Mouse (Mus musculus) cerebellum, adult 2 months (tissue): ENCODE measurements at regions not wholly inside any gene's neighbourhood (a gene's known extent, or its start where the extent isn't known, plus 50 kb on each side); places are given as distances from the start of the nearest gene placed in this dataset.
A peak's percentile ranks its signal among the peaks of the same experiment; 100 is the strongest.

ENCODE experiments used
- DNase-seq, 2 experiments: peaks; one replicate each; pipeline ENCODE4 v3.0.0; 2021
- H3K27ac ChIP-seq: fragments of 200-500 bp; 2 replicates; pipeline ENCODE4 v1.5.1; 2012; ENCODE audit warnings: low read length, control low read depth, inconsistent platforms; ENCODE audit not compliant: insufficient read depth
- H3K27me3 ChIP-seq: fragments of 200-500 bp; 2 replicates; pipeline ENCODE4 v1.6.1; 2012; ENCODE audit warnings: inconsistent platforms, mild to moderate bottlenecking, low read length, moderate library complexity; ENCODE audit not compliant: control insufficient read depth, insufficient read depth
- H3K4me1 ChIP-seq: fragments of 200-500 bp; 2 replicates; pipeline ENCODE4 v1.6.1; 2011; ENCODE audit warnings: low read length; ENCODE audit not compliant: control insufficient read depth, insufficient read depth
- H3K4me3 ChIP-seq: fragments of 200-500 bp; replicated peaks from 2 replicates; pipeline ENCODE3; 2011; ENCODE audit warnings: mild to moderate bottlenecking, low read depth, low read length, control low read depth; ENCODE audit not compliant: insufficient read depth
- CTCF ChIP-seq: fragments of 200-500 bp; IDR thresholded peaks from 2 replicates; pipeline ENCODE4 v1.5.1; 2011; ENCODE audit warnings: low read depth, mild to moderate bottlenecking, control low read depth, low read length, moderate library complexity, borderline replicate concordance; ENCODE audit not compliant: insufficient read depth
- POLR2A ChIP-seq: fragments of 200-500 bp; IDR thresholded peaks from 2 replicates; pipeline ENCODE4 v1.6.1; 2011; ENCODE audit warnings: low read length, control low read depth, borderline replicate concordance; ENCODE audit not compliant: insufficient read depth
- WGBS: fragments of 180-500 bp; shearing (Covaris S2); methylation state at CpG from one replicate; pipeline ENCODE4 v1.1.7; 2018; 5-methylcytosine and 5-hydroxymethylcytosine counted together

DNA sequence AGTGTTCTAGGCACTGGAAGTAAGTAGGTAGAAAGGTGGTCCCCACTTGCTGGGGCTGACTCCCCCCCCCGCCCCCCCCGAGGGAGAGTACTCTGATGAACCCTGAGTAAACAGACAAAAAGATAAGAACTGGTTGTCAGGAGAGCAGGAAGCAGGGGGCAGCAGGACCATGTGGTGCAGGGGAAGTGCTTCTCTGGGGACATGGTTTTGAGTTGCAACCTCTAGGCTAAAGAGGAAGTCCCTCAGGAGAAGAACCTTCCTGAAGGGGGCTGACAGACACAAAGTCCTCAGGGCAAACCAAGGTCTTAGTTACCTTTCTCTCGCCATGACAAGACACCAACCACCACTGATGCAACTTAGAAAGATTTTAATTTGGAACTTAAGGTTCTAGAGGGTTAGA is 141.9 kb upstream of the Pitx1 start:
- 90% methylated on average over 3 of the region's 3 CpGs for WGBS
- Histone ChIP-seq H3K4me3 (no peak overlapping the region), H3K4me1 (no peaks in the 10 kb centered on the region), H3K27ac (no peak overlapping the region), H3K27me3 (no peaks in the 10 kb centered on the region)
- TF ChIP-seq POLR2A = no peak
- TF ChIP-seq CTCF = no peak
- DNase-seq = no peak

DNA sequence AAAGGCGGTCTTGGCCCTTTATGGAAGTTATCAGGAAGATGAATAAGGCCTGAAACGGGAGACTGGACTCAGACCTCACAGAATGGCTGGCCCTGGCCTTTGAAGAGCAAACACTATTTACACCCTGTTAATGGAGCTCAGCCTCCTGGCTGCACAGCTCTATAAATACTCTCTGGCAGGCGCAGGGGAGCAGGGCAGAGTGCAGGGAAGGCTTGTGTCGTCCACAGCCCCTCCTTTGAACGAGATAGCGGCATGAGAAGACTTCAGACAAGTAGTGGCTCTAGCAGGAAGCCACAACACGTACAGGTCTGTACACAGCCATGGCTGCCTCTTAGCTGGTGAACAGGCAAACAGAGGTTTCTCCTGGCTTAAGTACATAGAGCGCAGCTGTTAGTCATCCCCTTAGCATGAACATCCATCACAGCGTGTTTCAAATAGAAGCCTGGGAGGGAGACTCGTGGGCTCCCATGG is 141.0 kb upstream of the Pitx1 start:
- DNase-seq = no peak
- Histone ChIP-seq H3K27me3 (no peaks in the 10 kb centered on the region), H3K4me3 (no peak overlapping the region), H3K27ac (no peak overlapping the region), H3K4me1 (no peaks in the 10 kb centered on the region)
- 32% methylated on average over 10 of the region's 10 CpGs for WGBS
- TF ChIP-seq CTCF (no peak), POLR2A (no peak)

DNA sequence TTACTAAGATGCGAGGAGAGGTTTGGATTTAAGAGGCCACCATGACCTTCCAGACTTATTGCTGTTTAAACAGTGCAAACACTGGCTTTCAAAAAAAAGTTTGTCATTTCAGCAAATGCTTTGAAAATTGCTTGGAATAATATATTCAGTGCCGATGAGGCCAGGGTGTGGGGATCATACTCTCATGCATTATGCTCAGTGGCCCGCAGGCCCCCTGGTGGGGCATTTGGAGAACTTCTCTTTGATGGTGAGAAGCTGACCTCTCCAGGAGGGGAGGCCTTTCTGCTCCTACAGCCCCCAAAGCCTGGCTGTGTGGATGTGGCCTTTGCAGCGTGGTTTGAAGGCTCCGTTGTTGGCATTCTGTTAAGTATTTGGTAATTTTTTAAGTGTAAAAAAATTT is 138.1 kb upstream of the Pitx1 start:
- H3K4me3 ChIP-seq = no peak overlapping the region
- no peak overlapping the region for H3K27ac ChIP-seq
- no peak for DNase-seq
- WGBS = 58% methylated on average over 5 of the region's 5 CpGs
- no peaks in the 10 kb centered on the region for H3K27me3 ChIP-seq
- H3K4me1 ChIP-seq = no peaks in the 10 kb centered on the region
- TF ChIP-seq POLR2A (no peak), CTCF (no peak)

DNA sequence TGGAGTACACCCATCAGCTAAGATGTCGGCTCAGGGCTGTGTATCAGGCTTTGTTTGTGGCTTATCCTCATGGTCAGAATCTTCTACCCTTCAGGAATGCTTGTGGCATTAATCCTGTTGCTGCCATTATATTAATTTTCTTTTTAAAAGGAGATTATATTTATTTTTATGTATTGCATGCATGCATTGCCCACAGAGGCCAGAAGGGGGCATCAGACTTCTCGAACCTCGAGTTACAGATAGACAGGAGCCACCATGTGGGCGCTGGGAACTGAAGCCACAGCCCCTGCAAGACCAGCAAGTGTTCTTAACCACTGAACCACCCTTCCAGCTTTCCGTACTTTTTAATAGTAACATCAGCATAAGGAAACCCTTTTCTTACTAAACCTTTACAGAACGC is 134.7 kb upstream of the Pitx1 start:
- no peaks in the 10 kb centered on the region for H3K27me3 ChIP-seq
- no peak for DNase-seq
- 82% methylated on average over 6 of the region's 6 CpGs for WGBS
- TF ChIP-seq POLR2A (no peak), CTCF (no peak)
- H3K27ac ChIP-seq = no peak overlapping the region
- H3K4me1 ChIP-seq = no peaks in the 10 kb centered on the region
- H3K4me3 ChIP-seq = no peak overlapping the region

DNA sequence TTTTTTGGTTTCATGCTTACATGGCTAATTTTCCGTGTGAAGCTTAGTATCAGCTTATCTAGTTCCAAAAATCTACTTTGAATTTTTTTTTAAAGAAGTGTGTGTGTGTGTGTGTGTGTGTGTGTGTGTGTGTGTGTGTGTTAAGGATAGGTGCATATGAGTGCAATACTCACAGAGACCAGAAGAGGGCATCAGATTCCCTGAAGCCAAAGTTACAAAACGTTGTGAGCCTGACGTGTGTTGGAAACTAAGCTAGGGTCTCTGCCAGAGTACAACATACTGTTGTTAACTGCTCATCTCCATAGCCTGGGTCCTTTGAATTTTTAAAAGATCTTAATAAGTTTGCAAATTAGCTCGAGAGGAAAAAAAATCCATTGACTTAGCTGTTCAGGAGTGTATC is 133.5 kb upstream of the Pitx1 start:
- no peak for TF ChIP-seq CTCF
- no peak for TF ChIP-seq POLR2A
- H3K4me1 ChIP-seq = no peaks in the 10 kb centered on the region
- no peak overlapping the region for H3K27ac ChIP-seq
- H3K4me3 ChIP-seq = no peak overlapping the region
- 84% methylated on average over 4 of the region's 4 CpGs for WGBS
- H3K27me3 ChIP-seq = no peaks in the 10 kb centered on the region
- DNase-seq = no peak

DNA sequence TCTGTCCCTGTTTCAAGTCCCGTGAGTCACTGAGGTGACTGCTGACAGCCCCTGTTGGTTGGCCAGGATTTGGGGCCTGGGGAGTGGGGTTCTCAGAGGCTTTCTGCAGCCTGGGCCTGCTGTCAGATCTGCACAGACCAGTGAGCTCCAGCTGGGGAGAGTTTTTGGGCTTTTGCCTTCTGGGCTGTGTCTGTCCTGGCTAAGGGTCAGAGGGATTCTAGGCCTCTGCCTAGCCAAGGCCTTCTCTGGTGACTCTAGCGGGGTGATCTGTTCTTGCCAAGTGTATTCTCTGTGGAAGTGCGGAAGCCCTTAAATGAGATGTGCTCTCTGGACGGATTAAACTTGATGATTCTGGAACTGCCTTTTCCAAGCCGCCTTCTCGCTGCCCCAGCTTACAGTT is 131.2 kb upstream of the Pitx1 start:
- Histone ChIP-seq H3K4me1 (no peaks in the 10 kb centered on the region), H3K27ac (no peak overlapping the region), H3K27me3 (no peaks in the 10 kb centered on the region; the same call in 1 of the 2 replicates), H3K4me3 (no peak overlapping the region)
- no peak for DNase-seq
- TF ChIP-seq CTCF (no peak), POLR2A (no peak)
- WGBS = 62% methylated on average over 6 of the region's 6 CpGs

DNA sequence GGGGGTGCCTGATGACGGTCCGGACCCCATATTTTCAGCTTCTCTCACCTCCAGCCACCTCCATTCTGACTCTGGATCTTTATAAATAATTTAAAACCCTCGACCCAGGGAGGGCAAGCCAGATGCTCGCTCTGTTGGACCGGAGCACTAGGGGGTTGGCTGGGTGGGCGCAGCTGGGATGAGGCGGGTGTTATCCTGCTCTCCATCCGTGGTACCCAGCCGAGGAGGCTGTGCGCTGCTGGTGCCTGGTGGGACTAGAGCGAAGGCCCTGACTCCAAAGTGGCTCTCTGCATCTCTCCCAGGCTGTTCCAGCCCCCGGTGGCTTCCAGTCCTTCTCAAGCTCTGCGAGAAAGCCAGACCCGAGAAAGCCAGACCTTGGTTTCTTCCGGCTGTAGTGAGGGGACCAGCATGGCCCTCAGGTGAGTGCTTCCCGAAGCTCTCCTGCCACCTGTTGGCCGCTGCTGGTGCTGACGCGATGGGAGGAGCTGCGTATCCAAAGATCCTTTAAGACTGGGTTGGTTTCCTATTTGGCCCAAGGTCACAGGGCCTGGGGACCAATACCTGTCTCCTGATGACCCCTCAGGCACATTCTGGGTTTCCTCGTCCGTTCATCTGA is 127.1 kb upstream of the Pitx1 start:
- no peaks in the 10 kb centered on the region; the same call in 1 of the 2 replicates for H3K27me3 ChIP-seq
- no peak overlapping the region for H3K4me3 ChIP-seq
- TF ChIP-seq POLR2A (no peak), CTCF (peak; percentile 40; the same call in 1 of the 2 replicates)
- WGBS = 7% methylated on average over 22 of the region's 22 CpGs
- DNase-seq = peak; percentile 17 to 38
- H3K4me1 ChIP-seq = no peaks in the 10 kb centered on the region
- no peak overlapping the region for H3K27ac ChIP-seq

DNA sequence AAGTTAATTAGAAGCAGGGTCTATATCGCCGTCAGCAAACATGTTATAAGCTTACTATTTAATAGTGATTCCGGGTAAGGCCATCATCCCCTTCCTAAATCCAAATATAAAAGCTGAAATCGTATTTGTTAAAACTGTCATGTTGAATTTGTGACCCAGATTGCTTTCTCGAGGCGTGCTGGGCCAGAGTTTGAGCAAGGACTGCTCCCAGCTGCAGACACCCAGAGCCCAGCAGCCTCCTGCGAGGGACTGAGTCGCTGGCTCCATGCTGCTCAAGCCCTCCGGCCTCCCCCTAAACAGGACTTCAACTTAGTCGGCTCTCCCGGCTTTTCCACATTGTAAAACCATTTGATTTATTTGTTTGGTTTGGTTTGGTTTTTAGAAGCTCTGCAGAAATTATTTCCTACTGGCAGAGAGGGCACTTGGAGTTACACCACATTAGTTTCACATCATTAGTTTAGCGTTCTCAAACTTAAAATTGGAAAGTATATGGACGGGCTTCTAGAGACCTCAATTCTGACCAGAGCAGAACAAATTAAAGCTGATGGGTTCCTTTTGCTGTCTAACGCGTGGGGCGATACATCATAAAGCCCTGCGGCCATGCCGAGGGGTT is 126.4 kb upstream of the Pitx1 start:
- TF ChIP-seq POLR2A = no peak
- TF ChIP-seq CTCF = no peak
- H3K27me3 ChIP-seq = no peaks in the 10 kb centered on the region; the same call in 1 of the 2 replicates
- no peak for DNase-seq
- H3K4me3 ChIP-seq = no peak overlapping the region
- H3K27ac ChIP-seq = no peak overlapping the region
- 15% methylated on average over 18 of the region's 18 CpGs for WGBS
- no peaks in the 10 kb centered on the region for H3K4me1 ChIP-seq
